Mouse (Mus musculus): ENCODE data around the gene Trcg1. TPM values are rescaled to one million over a fixed set of nuclear protein-coding genes. Genes with fewer than 3 reads are reported as not detected.
"Not testable (repeated sequence)": the region's sequence is repeated elsewhere in the genome, so short reads cannot be mapped to it uniquely, and the experiment has no call there.

The Trcg1 gene
- polyA plus RNA-seq (2016; fragmentation: Nextera tagmentation; extraction: Ambion mirVana), result not detected in 2 replicates

DNA sequence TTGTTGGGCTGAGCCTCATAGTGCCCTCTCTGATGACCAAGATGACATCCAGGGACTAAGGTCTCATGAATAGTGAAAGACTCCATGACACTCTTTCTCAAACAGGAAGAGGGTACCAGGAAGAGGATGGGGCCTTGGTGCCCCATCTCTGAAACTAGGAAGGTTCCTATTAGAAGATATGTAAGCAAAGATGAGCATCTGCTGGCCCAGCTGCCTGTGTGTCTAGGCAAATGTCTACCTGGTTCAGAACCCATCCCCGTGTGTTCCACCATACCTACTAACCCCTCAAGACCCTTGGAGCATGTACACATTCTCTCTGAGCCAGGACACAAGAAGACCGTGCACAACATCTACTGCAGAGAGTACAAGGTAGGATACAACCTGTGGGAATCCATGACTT lies at the start of gene Trcg1:
TSS of gene Trcg1 (plus strand) at position 301 of the 400 bp plus-strand sequence.
- no peak within 1 kb of the TSS for H3K4me3 ChIP-seq
- H3K9me3 ChIP-seq, result no peaks in the 10 kb centered on the region
- H3K36me3 ChIP-seq, result no peaks in the 10 kb centered on the region
- H3K4me1 ChIP-seq (replicated peaks), result 0 out of 2 replicates have a peak, but pooled peaks cover 3% of the 10 kb centered on the region
- no peaks in the 10 kb centered on the region for H3K27me3 ChIP-seq (ENCODE audit: insufficient read depth, poor library complexity, severe bottlenecking)
- H3K27ac ChIP-seq, result no peak within 1 kb of the TSS
- DNase-seq (ENCODE audit: low spot score), result no peak
- WGBS, result 88% methylated on average over 2 of the region's 2 CpGs

DNA sequence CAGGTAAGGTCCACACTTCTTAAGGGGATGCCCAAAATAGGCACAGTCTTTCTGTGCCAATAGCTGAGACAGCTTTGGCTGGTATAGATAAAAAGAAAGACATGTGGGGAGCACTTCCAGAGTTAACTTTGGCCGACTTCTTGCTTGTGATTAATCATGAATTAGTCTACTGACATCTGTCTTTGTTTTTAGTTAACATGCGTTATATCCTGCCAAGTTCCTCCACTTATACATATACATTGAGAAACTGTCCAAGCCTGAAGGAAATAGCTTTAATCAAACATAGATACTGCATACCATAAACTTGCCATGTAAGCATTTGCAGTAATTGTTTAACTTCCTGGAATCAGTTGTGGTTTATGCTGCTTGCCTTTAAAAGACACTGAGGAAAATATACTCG lies 39.6 kb upstream of the Trcg1 start:
- Histone ChIP-seq H3K27me3 (ENCODE audit: insufficient read depth, poor library complexity, severe bottlenecking) (no peaks in the 10 kb centered on the region), H3K9me3 (no peaks in the 10 kb centered on the region), H3K36me3 (no peaks in the 10 kb centered on the region), H3K27ac (no peak overlapping the region), H3K4me3 (no peak overlapping the region), H3K4me1 (replicated peaks) (no peaks in the 10 kb centered on the region)
- WGBS, result 82% methylated on average over 3 of the region's 3 CpGs
- DNase-seq (ENCODE audit: low spot score), result no peak

DNA sequence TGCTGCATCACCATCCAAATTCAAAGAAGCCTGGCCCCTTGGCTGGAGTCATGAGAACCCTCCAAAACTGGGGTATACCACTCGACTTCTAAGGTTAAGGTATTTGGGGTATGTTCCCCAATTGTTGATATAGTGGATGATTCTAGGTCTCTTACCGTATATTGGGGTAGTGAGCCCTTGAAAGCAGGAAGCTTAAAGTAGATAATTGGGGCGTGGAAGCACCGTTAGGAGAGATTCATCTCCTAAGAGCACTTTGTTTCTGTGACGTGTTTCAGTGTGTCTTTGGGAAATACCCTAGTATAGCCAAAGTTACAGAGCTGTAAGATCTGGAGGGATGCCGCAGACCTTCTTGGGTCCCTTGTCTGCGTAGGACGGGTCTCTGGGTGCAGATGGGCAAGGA lies 38.9 kb upstream of the Trcg1 start:
- DNase-seq (ENCODE audit: low spot score), result no peak
- Histone ChIP-seq H3K27me3 (ENCODE audit: insufficient read depth, poor library complexity, severe bottlenecking) (no peaks in the 10 kb centered on the region), H3K4me3 (no peak overlapping the region), H3K36me3 (no peaks in the 10 kb centered on the region), H3K4me1 (replicated peaks) (no peaks in the 10 kb centered on the region), H3K9me3 (no peaks in the 10 kb centered on the region), H3K27ac (no peak overlapping the region)
- WGBS, result 72% methylated on average over 8 of the region's 8 CpGs

DNA sequence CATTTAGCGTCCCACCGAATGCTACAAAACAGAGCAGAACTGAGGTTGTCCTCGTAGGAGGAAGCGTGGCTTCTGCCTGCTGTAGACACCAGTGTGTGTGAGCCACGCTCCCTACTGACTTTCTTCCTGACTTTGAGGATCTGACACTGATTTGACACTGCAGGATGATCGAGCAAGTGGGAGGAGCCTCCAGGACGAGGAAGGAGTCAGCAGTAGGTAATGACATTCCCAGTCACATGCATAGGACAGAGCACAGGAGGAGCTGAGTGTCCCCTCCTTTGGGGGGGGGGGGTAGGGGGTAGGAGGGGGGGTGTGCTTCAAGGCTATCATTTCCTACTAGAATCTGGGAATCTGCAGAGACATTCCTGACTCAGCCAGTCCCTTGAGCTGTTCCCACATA lies 33.4 kb upstream of the Trcg1 start:
- no peaks in the 10 kb centered on the region for H3K4me1 ChIP-seq (replicated peaks)
- DNase-seq (ENCODE audit: low spot score), result no peak
- WGBS, result 82% methylated on average over 7 of the region's 7 CpGs
- no peaks in the 10 kb centered on the region for H3K9me3 ChIP-seq
- no peaks in the 10 kb centered on the region for H3K36me3 ChIP-seq
- no peaks in the 10 kb centered on the region for H3K27me3 ChIP-seq (ENCODE audit: insufficient read depth, poor library complexity, severe bottlenecking)
- no peak overlapping the region for H3K27ac ChIP-seq
- no peak overlapping the region for H3K4me3 ChIP-seq

DNA sequence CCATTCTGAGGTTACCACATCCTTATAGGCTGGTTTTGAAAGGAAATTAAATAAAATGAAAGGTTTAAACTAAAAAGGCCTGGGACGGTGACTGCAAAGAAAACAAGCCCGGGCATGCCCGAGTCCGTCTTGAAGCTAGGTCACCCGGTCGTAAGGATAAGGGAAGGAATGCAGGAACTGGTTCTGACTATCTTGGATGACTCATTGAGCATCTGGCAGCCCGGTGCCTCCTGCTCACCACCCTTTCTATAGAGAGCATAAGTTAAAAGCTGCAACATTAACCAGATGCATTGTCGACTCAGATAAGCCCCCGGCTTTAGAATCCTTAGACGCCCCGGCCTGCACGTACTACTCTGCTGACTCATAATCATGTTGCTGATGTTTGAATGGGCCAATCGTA lies 32.8 kb upstream of the Trcg1 start:
- 93% methylated on average over 13 of the region's 13 CpGs for WGBS
- DNase-seq (ENCODE audit: low spot score); H3K27me3 ChIP-seq (ENCODE audit: insufficient read depth, poor library complexity, severe bottlenecking); H3K4me3 ChIP-seq; H3K27ac ChIP-seq; H3K9me3 ChIP-seq; H3K4me1 ChIP-seq (replicated peaks); H3K36me3 ChIP-seq: not testable (repeated sequence)

DNA sequence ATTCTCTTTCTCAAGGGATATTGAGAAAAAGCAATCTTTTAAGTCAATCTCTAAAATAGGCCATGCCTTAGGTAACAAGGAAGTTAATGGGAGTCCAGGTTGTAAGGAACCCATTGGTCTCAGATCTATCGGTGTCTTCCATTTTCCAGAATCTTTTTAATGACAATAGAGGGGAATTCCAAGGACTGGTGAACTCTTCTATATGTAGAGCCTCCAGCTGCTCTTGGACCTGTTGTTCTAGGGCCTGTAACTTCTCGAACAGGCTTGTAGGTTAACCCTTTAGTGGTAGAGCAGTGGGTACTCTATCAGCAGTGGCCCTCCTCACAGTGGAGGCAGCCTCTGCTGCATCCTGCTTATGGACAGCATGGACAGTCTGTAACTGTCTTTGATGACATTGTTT lies 29.5 kb upstream of the Trcg1 start:
- no peaks in the 10 kb centered on the region for H3K36me3 ChIP-seq
- H3K27me3 ChIP-seq (ENCODE audit: insufficient read depth, poor library complexity, severe bottlenecking), result no peaks in the 10 kb centered on the region
- no peaks in the 10 kb centered on the region for H3K9me3 ChIP-seq
- H3K4me3 ChIP-seq, result no peak overlapping the region
- H3K4me1 ChIP-seq (replicated peaks), result no peaks in the 10 kb centered on the region
- WGBS, result 74% methylated on average over 2 of the region's 2 CpGs
- H3K27ac ChIP-seq, result no peak overlapping the region
- DNase-seq (ENCODE audit: low spot score), result no peak

DNA sequence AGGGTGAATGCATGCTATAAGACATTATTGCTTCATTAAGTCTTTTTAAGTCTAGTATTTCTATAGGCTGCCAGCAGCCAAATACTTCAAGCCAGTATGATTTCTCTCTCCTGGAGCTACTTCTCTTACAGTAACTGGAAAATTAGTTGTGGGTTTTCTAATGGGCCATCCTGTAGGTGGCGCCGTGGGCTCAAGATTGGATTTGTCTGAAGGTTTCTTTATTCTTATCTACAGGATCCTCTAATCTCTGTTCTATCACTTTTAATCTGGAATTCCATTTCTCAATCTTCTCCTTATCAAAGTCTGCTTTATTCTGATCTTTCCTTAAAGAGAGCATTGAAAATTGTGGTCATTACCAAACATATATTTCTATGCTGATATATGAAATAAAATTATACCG lies 27.0 kb upstream of the Trcg1 start:
- Histone ChIP-seq H3K27ac (no peak overlapping the region), H3K4me3 (no peak overlapping the region), H3K9me3 (no peaks in the 10 kb centered on the region), H3K36me3 (no peaks in the 10 kb centered on the region), H3K27me3 (ENCODE audit: insufficient read depth, poor library complexity, severe bottlenecking) (no peaks in the 10 kb centered on the region), H3K4me1 (replicated peaks) (no peaks in the 10 kb centered on the region)
- 32% methylated on average over 3 of the region's 3 CpGs for WGBS
- DNase-seq (ENCODE audit: low spot score), result peak; percentile 25

DNA sequence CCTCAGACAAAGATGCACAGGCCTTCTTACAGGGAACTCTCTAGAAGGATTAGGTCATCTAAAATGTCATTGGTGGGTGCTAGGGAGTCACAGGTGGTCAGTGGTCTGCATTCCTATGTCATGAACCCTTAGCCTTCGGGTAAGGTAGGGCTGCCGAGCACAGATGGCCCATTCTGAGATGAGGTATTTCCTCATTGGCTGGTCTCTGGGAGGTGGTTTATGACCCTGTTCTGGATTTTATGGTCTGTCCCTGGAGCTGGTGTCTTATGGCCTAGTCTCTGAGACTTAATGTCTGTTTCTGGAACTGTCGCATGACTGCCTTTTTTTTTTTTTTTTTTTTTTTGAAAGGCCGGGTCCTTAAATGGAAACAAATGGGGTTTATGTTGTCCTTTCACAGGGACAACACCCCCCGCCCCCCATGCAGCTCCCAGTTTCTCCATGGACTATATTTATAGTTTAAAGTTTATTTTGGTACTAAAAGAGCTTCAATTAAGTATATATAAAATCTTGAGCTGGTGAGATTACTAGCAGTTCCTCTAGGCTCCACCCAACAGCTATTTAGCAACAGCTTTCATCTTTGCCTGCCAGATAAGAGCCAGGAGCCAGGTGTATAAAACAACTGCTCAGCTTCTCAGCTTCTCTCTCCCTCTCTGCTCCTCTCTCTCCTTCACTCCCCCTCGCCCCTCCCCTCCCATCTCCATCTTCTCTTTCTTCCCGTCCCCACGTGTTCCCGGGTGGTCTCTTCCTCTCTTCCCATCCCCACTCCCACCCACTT lies 23.7 kb upstream of the Trcg1 start:
- H3K27me3 ChIP-seq (ENCODE audit: insufficient read depth, poor library complexity, severe bottlenecking), result no peaks in the 10 kb centered on the region
- WGBS, result 75% methylated on average over 9 of the region's 9 CpGs
- no peak for DNase-seq (ENCODE audit: low spot score)
- no peaks in the 10 kb centered on the region for H3K4me1 ChIP-seq (replicated peaks)
- no peak overlapping the region for H3K27ac ChIP-seq
- no peaks in the 10 kb centered on the region for H3K9me3 ChIP-seq
- H3K4me3 ChIP-seq, result no peak overlapping the region
- H3K36me3 ChIP-seq, result no peaks in the 10 kb centered on the region

DNA sequence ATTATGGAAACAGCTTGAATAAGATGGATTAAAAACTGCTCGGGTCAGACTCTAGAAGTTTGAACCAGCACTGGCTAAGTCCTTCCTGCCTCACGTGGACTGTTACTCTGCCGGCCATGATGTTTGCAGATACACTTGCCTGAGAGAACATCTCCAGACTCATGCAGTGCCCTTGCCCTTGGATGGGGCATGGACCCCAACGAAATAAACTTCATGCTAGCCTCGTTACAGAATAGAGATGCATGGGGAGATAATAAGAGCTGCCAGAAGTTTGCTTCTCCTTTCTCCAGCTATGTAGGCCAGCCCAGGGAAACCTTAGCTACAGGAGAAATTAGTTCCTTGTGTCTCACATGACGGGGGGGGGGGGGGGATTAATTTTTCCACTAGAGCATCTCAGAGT lies 21.9 kb upstream of the Trcg1 start:
- H3K27ac ChIP-seq, result no peak overlapping the region
- no peaks in the 10 kb centered on the region for H3K36me3 ChIP-seq
- no peaks in the 10 kb centered on the region for H3K4me1 ChIP-seq (replicated peaks)
- no peaks in the 10 kb centered on the region for H3K27me3 ChIP-seq (ENCODE audit: insufficient read depth, poor library complexity, severe bottlenecking)
- no peaks in the 10 kb centered on the region for H3K9me3 ChIP-seq
- H3K4me3 ChIP-seq, result no peak overlapping the region
- DNase-seq (ENCODE audit: low spot score), result no peak
- 81% methylated on average over 6 of the region's 6 CpGs for WGBS

DNA sequence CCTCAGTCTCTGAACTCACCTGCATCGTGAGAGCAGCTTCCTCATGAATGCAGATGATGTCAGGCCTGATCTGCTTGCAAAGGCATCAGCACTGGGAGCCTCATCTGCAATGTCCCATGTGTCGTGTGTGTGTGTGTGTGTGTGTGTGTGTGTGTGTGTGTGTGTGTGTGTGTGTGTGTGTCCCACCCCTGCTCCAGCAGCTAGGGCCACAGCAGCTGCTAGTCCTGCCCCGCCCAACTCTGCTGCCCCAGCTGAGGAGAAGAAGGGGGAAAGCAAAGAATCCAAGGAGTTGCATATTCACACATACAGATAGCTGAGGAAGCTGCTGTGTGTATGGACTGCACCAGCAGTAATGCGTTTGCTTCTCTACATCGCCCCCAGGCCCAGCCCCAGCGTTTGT lies 19.1 kb upstream of the Trcg1 start:
- Histone ChIP-seq H3K9me3 (no peaks in the 10 kb centered on the region), H3K27me3 (ENCODE audit: insufficient read depth, poor library complexity, severe bottlenecking) (no peaks in the 10 kb centered on the region), H3K27ac (no peak overlapping the region), H3K4me3 (no peak overlapping the region), H3K36me3 (no peaks in the 10 kb centered on the region), H3K4me1 (replicated peaks) (no peaks in the 10 kb centered on the region)
- no peak for DNase-seq (ENCODE audit: low spot score)
- WGBS, result 82% methylated on average over 6 of the region's 6 CpGs

DNA sequence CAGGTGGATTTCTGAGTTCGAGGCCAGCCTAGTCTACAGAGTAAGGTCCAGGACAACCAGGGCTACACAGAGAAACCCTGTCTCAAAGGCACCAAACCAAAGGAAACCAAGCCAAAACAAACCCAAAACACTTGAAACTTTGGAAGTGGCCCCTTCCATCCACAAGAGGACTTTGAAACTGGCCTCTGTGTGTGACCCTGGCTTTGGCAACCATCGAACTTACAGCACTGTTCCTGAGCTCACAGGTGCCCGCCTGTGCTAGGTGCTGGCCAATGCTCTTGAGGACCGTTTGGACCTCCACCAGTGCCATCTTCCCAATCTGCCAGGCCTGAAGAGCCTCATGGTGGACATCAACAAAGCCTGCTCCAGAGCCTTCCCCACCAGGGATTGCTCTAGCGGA lies 17.6 kb upstream of the Trcg1 start:
- WGBS, result 87% methylated on average over 5 of the region's 5 CpGs

DNA sequence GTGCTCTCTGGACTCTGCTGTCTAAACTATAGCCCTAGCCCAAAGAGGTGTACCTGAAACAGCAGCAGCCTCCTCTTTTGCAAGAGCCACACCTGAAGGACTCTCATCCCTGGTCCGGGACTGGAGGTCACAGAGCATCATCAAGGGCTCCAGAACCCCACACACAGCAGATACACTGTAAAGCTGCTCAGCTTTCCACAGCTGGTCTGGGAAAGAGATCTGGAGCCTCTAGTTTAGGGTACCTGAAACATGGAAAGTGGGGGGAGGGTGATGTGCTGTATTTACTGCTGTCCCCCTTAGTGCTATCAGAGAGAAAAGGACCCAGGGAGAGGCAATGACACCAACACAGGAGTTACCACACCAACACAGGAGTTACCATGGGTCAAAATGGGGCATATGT lies 16.8 kb upstream of the Trcg1 start:
- WGBS, result 83% methylated on average over 1 of the region's 1 CpGs
- H3K4me3 ChIP-seq, result no peak overlapping the region
- no peaks in the 10 kb centered on the region for H3K4me1 ChIP-seq (replicated peaks)
- H3K27me3 ChIP-seq (ENCODE audit: insufficient read depth, poor library complexity, severe bottlenecking), result no peaks in the 10 kb centered on the region
- no peaks in the 10 kb centered on the region for H3K36me3 ChIP-seq
- H3K27ac ChIP-seq, result no peak overlapping the region
- no peak for DNase-seq (ENCODE audit: low spot score)
- H3K9me3 ChIP-seq, result no peaks in the 10 kb centered on the region

More for the DNA sequence above, 17.6 kb upstream of the Trcg1 start:
- Histone ChIP-seq H3K4me3 (no peak overlapping the region), H3K27ac (no peak overlapping the region), H3K27me3 (ENCODE audit: insufficient read depth, poor library complexity, severe bottlenecking) (no peaks in the 10 kb centered on the region), H3K36me3 (no peaks in the 10 kb centered on the region), H3K9me3 (no peaks in the 10 kb centered on the region), H3K4me1 (replicated peaks) (no peaks in the 10 kb centered on the region)
- no peak for DNase-seq (ENCODE audit: low spot score)

DNA sequence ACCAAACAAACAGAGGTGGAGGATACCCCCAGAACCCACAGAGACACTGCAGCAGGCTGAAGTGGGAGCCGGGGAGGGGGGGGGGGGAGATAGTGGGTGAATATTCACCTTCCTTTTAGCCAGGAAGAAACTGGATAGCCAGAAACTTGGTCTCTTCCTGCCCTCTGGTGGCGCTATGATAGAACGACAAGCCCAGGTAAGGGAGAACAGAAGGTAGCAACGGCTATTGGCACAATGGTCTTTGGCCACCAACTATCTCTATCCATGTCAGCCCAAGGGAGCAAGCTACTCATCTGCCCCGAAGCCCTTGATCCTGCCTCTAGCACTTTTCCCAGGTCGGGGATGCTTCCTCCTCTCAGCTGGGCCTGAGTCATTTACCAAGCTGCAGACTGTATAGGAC lies 16.0 kb upstream of the Trcg1 start:
- no peaks in the 10 kb centered on the region for H3K36me3 ChIP-seq
- H3K27me3 ChIP-seq (ENCODE audit: insufficient read depth, poor library complexity, severe bottlenecking), result no peaks in the 10 kb centered on the region
- H3K27ac ChIP-seq, result no peak overlapping the region
- peak; percentile 49 for DNase-seq (ENCODE audit: low spot score)
- no peaks in the 10 kb centered on the region for H3K9me3 ChIP-seq
- H3K4me3 ChIP-seq, result no peak overlapping the region
- 25% methylated on average over 6 of the region's 6 CpGs for WGBS
- H3K4me1 ChIP-seq (replicated peaks), result no peaks in the 10 kb centered on the region

DNA sequence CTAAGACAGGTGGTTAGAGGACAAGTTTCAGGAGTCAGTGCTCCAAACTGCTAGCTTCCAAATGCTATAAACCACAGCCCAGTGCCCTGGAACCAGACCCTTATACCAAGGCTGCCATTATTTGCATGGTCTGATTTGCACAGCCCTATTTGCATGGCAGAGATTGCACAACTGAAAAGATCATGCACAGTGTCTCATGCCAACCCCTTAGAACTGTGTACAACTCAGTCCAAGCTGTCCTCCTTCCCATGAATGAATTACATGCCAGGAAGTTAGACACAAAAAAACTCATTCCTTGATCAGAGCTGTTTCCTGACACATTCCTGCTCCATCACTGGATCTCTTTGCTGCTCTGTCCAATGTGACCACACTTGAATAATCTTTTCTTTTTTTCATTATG lies 13.0 kb upstream of the Trcg1 start:
- H3K36me3 ChIP-seq, result no peaks in the 10 kb centered on the region
- no peaks in the 10 kb centered on the region for H3K27me3 ChIP-seq (ENCODE audit: insufficient read depth, poor library complexity, severe bottlenecking)
- no peak overlapping the region for H3K27ac ChIP-seq
- no peaks in the 10 kb centered on the region for H3K9me3 ChIP-seq
- DNase-seq (ENCODE audit: low spot score), result no peak
- no peak overlapping the region for H3K4me3 ChIP-seq
- H3K4me1 ChIP-seq (replicated peaks), result no peaks in the 10 kb centered on the region
